Mouse (Mus musculus): ENCODE measurements at regions not wholly inside any gene's neighbourhood (a gene's known extent, or its start where the extent isn't known, plus 50 kb on each side); places are given as distances from the start of the nearest gene placed in this dataset.

DNA sequence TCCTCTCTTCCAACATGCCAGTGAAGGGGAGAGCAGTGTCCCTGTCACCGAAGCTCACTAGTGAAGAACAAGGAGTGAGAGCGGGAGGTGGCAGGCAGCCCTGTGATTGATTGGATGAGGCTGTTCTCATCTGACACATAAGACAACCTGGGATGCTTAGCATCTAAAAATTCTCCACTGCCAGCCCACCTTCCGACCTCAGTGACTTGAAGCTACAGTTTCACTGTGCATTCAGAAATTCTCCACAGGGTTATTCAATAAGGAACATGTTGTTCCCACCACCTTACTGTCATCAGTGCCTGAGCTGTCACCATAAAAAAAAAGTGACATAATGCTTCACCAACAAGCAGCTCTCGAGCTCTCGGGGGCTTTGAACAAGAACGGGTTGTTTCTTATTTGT lies 100.0 kb downstream of the Elovl4 start:
- Histone ChIP-seq H3K27ac (ENCODE audit: insufficient read depth, low read length) (no peak overlapping the region), H3K4me3 (ENCODE audit: insufficient read depth, low read length) (no peak overlapping the region), H3K4me1 (ENCODE audit: control insufficient read depth, insufficient read depth, low read length) (no peaks in the 10 kb centered on the region)
- TF ChIP-seq POLR2A (IDR thresholded peaks at IDR 0.05; ENCODE audit: extremely low read depth, insufficient read depth, low read length) = no peak
- no peak for TF ChIP-seq CTCF (IDR thresholded peaks at IDR 0.05; ENCODE audit: extremely low read depth, insufficient read depth, low read length)

DNA sequence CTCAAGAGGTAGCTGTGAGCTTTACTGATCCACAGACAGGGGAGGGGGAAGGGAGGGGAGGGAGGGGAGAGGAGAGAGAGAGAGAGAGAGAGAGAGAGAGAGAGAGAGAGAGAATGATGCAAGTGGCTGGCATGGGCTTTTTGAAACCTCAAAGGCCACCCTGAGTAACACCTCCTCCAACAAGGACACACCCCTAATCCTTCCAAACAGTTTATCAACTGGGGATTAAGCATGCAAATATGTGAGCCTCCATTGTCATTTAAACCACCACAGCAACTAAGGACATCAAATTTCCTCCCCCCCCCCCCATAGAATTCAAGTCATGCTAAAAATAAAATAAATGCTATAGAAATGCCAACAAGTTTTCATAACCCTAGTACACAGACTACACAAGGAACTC lies 101.9 kb downstream of the Elovl4 start:
- no peak for TF ChIP-seq POLR2A (IDR thresholded peaks at IDR 0.05; ENCODE audit: extremely low read depth, insufficient read depth, low read length)
- no peak for TF ChIP-seq CTCF (IDR thresholded peaks at IDR 0.05; ENCODE audit: extremely low read depth, insufficient read depth, low read length)
- Histone ChIP-seq H3K4me1 (ENCODE audit: control insufficient read depth, insufficient read depth, low read length) (no peaks in the 10 kb centered on the region), H3K4me3 (ENCODE audit: insufficient read depth, low read length) (no peak overlapping the region)

DNA sequence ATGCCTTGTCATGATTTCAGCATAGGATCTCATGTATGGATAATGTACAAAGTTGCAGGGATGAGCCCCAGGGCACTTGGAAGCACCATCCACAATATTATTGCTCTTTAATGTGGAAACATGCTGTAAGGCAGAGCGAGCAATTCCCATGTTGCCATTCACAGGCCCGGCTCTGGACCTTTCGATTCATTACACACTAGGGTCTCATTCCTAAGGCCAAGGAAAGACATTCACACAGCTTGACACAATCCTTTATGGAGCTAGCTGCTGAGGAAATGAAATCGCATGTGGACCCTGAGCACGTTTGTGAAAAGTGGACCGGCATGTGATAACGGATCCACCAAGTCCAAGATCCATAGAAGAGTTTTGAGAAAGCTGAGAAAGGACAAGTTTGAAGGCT lies 105.2 kb downstream of the Elovl4 start:
- Histone ChIP-seq H3K4me1 (ENCODE audit: control insufficient read depth, insufficient read depth, low read length) (no peaks in the 10 kb centered on the region), H3K27ac (ENCODE audit: insufficient read depth, low read length) (no peak overlapping the region), H3K4me3 (ENCODE audit: insufficient read depth, low read length) (no peak overlapping the region)
- TF ChIP-seq POLR2A (IDR thresholded peaks at IDR 0.05; ENCODE audit: extremely low read depth, insufficient read depth, low read length) (no peak), CTCF (IDR thresholded peaks at IDR 0.05; ENCODE audit: extremely low read depth, insufficient read depth, low read length) (no peak)

More for the DNA sequence above, 101.9 kb downstream of the Elovl4 start:
- H3K27ac ChIP-seq (ENCODE audit: insufficient read depth, low read length) = no peak overlapping the region

DNA sequence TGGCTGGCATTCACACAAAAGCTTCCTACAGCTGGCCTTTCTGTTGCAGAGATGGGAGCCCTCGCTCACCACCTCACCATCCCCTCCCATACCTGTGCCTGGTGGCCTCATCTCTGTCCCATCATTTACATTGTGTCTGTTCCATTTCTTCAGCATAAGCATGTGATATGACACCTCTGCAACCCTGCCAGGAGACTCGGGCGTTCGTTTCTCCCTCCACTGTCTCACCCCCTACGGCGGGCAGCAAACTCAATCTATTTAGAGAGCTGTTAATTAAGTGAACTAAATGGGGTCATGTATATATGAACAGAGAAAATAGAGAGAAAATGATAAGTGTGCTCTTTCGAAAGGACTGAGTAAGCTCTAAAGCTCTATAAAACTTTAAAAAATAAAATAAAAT lies 106.0 kb downstream of the Elovl4 start:
- Histone ChIP-seq H3K27ac (ENCODE audit: insufficient read depth, low read length) (no peak overlapping the region), H3K4me3 (ENCODE audit: insufficient read depth, low read length) (no peak overlapping the region), H3K4me1 (ENCODE audit: control insufficient read depth, insufficient read depth, low read length) (no peaks in the 10 kb centered on the region)
- TF ChIP-seq POLR2A (IDR thresholded peaks at IDR 0.05; ENCODE audit: extremely low read depth, insufficient read depth, low read length) (no peak), CTCF (IDR thresholded peaks at IDR 0.05; ENCODE audit: extremely low read depth, insufficient read depth, low read length) (no peak)

DNA sequence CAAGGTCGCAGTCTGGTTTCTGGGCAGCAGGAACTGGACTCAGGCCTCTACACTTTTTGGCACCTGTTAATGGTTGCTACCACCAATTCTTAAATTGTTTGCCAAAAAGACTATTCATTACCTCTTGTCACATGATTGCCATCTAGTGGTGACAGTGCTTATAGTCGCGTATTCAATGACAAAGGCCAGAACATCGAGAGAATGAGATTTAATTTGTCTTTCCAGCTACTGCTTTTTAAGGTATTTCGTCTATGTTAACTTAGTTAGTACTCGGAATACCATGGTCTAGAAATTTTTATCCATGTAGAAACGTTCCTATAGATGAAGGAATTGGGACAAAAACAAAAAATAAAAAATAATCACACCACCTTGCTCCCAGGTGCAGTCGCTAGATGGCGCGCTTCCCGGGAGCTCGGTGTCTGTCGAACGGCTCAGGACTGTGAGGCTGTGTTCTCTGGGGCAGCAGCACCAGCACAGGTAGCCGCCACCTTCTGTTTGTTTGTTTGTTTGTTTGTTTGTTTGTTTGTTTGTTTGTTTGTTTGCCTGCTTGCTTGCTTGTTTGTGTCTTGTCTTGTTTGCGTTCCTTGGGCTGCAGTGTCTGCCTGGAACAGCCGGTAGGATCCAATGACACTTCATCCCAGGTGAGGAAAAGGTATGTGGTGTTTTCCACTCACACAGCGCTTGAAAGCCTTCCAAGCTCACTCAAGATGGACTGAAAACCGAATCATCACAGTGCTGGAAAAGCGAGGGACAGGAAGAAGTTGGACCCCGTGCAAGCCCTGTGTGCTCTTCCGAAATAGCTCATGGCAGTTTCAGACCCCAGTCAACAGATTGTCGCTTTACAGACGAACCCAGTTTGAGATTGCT lies 114.5 kb downstream of the Elovl4 start:
- peak; percentile 61 for TF ChIP-seq CTCF (IDR thresholded peaks at IDR 0.05; ENCODE audit: extremely low read depth, insufficient read depth, low read length)
- TF ChIP-seq POLR2A (IDR thresholded peaks at IDR 0.05; ENCODE audit: extremely low read depth, insufficient read depth, low read length) = no peak
- Histone ChIP-seq H3K4me1 (ENCODE audit: control insufficient read depth, insufficient read depth, low read length) (no peaks in the 10 kb centered on the region), H3K4me3 (ENCODE audit: insufficient read depth, low read length) (peak overlapping the region; percentile 4; the same call in 1 of the 2 replicates), H3K27ac (ENCODE audit: insufficient read depth, low read length) (no peak overlapping the region)
